Mouse (Mus musculus) hindlimb bud, embryonic 11.5 days (tissue): Measurements from ENCODE around the gene Mrpl42.
"Not testable (repeated sequence)": the region's sequence is repeated elsewhere in the genome, so short reads cannot be mapped to it uniquely, and the experiment has no call there.

Experiments used
- DNase-seq: peaks from one replicate; pipeline ENCODE4 v3.0.0-alpha.2; 2012; ENCODE audit warnings: low read depth, low spot score; ENCODE audit errors: extremely low spot score

Gene Mrpl42

DNA sequence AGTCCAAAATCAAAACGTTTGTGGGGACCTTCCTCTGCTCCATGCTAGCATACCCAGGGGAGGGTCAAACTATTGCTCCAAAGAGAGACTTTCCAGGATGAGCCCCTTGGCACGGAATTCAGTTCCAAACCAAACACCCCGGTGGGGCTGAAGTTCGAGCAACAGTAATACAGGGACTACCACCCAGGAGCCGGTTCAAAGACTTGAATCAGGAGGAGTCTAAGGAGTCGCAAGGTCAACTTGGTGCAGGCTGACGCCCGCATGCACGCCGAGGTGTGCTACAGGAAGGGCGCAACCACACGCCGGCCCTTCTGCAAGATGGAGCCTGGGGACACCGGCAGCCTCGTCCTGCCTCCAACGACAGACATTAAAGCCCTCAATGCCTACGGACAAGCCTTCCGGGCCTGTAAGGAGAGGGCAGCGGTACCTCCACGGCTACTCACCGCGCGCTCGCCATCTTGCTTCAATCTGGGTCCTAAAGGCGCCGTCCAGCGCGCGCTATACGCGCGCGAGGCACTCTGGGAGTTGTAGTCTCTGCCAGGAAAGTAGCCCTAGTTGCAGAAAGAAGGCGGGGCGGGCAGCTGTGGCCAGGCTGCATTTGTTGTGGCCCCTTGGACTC is at the start of gene Mrpl42:
Gene Mrpl42, minus strand, starts transcription at position 478 of the 619 bp plus-strand sequence.
- peak; percentile 83 for DNase-seq

DNA sequence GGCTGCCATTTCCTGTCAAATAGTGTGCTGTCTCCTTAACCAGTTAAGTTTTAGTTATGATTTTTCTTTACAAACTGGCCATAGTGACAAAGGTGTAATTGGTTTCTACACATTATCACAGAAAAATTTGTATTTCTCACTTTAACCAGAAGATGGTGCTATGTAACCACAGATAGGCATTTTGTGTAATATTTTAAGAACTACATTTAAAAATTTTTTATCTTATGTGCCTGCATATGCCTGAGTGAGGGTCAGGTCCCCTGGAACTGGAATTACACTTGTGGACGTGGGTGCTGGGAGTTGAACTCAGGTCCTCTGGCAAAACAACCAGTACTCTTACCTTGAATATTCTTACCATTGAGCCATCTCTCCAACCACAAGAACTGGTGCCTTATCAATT is 48.8 kb upstream of the Mrpl42 start:
- no peak for DNase-seq

DNA sequence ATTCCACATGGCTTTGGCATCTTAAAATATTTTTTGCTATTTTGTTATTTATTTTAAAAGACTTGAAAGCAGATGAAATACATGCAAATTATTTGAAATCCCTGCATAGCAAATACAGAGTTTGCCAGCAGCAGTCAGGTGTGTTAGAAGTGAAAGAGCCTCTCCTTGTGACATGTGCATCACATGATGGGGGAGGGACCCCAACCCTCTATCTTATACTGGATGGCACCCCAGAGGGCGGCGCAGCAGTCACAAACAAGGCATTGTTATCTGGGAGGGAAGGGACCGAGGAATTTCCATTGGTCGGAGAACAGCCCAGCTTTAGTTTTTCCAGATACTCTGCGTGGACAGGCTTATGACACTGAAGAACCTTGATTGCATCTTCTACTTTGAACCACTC is 47.3 kb upstream of the Mrpl42 start:
- not testable (repeated sequence) for DNase-seq

DNA sequence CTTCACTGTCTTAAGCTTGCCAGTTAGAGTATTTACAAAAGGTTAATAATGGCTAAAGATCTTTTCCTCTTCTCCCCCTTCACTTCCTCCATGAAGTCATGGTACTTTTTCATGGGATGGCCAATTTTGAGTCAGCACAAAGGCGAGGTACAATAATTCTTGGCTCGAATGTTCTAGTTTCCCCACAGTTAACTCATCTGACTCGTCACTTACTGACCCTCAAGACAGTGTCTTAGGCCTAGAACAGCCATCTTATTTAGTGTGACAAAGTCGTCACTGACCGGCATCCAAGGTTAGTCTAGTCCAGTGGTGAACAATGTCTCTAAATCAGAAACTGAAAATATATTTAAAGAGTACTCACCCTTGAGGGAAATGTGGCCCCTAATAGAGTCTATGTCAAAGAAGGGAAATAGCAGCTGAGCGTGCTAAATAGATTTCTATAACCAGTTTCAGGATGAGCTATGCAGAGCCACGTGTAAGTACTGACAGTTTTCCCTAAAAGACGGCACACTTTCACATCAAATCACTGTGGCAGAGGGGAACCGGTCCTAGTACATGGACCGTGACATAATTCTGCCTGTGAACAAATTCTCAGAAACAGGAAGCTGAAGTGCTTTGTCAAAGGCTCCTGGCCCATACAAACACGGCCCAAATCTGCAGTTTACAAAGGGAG is 46.5 kb upstream of the Mrpl42 start:
- no peak for DNase-seq

DNA sequence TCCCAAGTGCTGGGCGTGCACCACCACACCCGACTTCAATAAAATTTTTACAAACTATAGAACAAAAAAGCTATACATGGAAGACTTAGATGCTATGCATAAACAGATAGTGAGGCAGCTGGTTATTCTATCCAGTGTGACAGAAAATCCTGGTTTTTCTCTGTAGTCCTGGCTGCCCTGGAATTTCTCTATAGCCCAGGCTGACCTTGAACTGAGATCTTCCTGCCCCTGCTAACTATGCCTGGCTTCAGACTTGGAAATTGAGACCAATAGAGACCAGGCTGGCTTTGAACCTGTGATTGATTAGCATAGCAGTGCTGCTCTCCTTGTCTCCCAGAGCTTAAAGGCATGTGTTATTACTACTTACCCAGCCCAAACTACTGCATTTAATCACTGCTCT is 44.4 kb upstream of the Mrpl42 start:
- no peak for DNase-seq

DNA sequence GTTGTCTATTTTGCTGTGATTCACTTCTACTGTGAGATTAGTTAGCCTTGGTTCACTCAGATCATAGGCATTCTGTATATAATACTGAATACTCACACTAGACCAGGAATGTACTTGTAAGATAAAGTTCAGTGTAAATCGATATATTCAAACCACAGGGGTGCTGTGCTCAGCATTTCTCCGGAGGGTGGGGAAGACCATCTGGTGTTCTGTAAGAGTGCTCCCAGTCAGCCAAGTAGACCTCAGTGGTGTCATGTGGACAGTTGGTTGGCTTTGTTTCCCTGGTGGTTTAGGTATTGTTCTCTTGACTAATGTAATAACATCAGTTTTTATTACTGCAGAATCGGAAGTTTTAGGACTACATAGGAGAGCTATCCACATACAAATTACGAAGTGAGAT is 43.3 kb upstream of the Mrpl42 start:
- no peak for DNase-seq

DNA sequence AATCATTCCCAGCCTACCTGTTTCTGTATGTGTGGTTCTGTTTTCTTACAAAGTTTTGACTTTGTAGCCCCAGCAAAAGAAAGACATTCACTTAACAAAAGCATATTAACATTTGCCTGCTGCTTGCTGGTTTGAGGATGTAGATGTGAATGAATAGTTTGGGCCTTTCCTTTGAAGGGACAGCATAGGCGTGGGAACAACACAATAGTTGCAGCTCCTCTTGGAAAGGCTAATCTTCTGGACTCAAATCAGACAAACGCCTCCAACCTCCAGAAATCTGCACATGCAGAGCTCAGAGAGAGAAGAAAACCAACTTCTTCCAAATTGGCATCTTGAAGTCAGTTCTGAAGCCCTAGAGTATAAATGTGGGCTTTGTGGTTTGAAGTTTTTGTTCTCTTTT is 42.9 kb upstream of the Mrpl42 start:
- no peak for DNase-seq

DNA sequence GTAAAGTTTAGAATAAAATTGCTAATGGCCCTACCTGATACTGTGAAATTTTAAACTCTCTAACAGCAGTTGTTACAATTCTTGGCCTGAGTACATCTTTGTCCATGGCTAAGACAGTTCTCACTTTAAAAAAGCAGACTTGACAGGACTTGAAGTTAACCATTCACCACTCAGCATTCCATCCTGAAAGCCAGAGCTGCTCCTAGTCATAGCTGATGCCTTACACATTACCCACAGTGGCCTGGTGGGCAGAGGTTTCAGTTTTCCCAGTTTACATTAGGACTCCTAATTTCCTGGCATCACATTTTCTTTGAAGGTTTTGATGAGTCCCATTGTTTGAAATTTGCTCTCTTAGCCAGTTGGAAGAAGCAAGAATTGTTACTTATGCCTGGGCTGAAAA is 42.3 kb upstream of the Mrpl42 start:
- DNase-seq: no peak

DNA sequence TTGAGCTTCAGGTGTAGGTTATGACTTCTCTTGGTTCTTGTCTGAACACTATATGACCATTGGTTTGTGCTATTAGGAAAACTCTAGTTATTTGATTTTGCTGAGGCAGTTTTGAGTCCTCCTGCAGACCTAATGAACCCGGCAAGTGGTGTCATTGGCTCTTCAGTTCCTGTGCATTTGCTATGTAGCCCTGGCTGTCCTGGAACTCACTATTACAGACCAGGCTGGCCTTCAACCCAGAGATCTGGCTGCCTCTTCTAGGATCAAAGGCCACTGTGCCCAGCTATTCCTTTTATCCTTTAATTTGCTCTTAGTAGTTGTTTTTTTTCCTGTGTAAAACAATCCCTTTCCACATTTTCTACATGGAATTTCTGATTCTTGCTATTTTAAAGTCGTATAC is 41.6 kb upstream of the Mrpl42 start:
- DNase-seq: no peak

DNA sequence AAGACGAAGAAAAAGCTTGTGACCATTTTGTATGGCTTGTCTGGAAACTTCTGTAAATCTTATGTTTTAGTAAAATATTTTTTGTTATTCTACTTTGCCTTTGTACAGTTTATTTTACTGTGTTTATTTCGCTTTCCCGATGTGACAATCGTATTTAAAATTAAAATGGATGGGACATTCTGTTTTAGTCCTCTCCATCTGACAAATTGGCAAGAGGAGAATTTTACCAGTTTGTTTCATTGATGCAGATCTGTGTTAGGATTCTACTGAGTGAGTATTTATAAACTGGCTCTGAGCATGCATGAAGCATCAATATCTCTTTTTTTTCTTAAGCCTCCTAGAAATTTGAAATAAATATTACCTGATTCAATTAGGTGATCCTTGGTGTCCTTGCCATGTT is 41.2 kb upstream of the Mrpl42 start:
- no peak for DNase-seq

DNA sequence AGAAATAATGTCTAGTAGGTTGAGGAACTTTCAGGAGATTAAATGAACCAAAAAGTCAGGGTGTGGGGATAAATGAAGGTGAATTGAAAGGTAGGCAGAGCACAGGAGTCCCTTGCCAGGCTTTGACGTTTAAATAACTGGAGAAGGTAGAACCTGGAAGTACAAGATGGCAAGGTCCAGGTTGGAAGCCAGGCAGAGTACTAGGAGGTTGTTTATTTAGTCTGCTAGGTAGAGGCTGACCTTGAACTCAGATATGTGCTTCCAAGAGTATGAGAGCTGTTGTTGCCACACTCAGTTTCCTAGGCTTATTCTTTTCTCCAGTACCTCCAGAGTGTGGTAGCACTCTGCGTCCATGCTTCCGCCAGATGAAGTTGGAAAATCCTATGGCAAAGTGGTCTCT is 38.1 kb upstream of the Mrpl42 start:
- no peak for DNase-seq

DNA sequence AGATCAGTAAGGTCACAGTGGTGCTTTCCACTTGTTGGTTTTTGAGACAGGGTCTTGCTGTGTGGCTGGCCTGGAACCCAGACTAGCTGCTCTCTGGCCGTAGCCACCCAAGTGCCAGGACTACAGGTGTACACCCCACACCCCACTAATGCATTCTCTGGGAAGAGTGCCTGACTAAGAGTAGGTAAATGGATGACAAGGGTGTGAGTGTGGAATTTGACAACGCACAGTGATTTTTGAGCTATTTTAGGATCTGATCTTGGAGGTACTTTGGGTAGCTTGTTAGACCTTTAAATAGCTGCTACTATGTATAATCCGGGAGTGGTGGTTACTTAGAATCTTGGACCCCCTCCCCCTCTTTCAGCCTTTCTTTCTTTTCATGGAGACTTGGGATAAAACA is 37.5 kb upstream of the Mrpl42 start:
- DNase-seq: no peak

DNA sequence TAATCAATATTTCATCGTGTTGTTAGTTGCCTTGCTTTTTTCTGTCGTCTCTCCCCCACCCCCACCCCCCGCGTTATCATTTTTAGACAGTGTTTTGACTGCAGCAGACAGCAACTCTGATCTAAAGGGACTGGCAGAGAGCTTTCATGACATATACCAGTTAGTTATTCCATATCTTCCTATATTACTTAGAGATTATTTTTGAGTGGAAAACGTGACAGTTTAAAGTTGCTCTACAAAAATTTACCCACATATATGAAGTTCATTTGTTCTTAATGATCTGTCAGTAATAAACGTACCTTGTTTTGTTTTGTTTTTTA is 34.4 kb upstream of the Mrpl42 start:
- DNase-seq: no peak

DNA sequence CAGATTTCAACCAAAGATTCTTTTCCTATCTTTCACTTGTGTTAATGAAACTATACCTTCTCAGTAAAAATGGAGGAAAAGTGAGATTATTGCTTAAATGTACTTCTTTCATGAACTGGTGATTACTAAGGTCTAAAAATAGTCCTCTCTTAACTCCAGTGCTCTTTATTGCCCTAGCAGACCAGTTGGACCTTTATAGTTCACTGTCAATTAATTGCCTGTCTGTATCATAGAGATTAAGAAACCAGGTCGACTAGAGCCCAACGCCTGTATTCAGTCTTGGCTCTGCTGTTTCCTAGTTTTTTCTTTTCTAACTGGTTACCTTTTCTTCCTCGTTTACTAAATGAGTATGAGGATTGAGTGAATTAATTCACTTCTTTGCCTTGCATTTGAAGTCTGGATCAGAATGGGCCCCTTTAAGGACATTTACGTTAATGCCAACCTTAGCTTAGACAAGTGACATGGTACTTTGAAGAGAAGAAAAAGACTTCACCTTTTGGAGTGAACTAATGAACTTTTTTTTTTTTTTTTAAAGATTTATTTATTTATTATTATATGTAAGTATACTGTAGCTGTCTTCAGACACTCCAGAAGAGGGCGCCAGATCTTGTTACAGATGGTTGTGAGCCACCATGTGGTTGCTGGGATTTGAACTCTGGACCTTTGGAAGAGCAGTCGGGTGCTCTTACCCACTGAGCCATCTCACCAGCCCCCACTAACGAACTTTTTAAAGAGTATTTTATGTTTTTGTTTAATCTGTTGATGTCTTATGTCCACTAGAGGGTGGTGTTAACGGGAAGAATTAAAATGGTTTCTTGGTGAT is 33.9 kb upstream of the Mrpl42 start:
- DNase-seq: no peak

DNA sequence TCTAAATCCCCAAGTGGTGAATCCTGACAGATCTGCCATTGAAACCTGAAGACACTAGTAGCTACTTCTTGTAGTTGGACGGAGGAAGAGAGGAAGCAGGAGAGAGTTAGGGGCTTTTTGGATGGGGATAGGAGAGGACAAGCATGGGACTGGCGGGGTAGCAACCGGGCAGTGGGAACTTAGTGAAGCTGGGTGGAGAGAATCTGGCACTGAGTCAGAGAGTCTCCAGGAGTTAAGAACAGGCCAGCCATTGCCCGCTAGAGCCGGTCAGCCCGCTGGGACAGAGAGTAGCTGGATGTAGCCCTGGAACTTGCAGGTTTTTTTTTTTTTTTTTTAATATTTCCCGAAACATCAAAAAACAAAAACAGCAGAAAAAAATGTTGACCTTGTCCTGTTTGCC is 31.6 kb upstream of the Mrpl42 start:
- DNase-seq: no peak

DNA sequence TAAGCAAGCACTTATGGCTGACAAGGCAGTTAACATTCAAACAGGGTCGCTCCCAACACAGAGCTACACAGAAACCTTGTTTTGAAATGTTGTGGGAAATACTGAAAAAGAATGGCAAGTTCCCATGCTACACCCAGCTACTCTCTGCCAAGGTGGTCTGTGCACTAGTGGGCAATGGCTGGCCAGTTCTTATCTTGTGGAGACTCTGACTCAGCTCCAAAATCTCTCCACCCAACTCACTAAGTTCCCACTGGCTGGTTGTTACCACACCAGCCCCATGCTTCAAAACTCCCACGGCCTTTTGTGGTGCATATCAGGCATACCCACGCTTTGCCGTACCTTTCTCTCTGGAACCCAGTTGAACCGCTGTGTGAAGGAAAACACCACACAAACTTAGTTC is 31.2 kb upstream of the Mrpl42 start:
- DNase-seq: no peak

DNA sequence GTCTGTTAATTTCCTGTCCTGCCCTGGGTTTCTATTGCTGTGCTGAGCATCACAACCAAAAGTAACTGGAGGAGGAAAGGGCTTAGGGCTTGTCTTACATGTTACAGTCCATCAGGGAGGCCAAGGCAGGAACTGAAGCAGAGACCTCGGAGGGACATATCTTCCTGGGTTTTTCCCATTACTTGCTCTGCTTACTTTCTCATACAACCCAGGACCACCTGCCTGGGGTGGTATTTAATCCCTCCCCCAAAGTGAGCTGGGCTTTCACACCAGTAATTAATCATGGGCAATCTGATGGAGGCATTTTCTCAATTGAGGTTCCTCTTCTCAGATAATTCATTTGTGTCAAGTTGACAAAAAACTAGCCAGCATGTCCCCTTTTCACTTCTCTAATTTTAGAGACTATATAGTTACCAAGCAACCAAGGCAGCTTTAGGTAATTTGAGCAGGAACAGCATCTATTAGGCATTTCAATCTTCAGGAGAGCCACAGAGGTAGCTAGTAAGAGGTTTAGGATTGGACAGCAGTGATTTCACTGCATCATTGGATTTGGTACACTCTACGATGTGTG is 28.9 kb upstream of the Mrpl42 start:
- no peak for DNase-seq

DNA sequence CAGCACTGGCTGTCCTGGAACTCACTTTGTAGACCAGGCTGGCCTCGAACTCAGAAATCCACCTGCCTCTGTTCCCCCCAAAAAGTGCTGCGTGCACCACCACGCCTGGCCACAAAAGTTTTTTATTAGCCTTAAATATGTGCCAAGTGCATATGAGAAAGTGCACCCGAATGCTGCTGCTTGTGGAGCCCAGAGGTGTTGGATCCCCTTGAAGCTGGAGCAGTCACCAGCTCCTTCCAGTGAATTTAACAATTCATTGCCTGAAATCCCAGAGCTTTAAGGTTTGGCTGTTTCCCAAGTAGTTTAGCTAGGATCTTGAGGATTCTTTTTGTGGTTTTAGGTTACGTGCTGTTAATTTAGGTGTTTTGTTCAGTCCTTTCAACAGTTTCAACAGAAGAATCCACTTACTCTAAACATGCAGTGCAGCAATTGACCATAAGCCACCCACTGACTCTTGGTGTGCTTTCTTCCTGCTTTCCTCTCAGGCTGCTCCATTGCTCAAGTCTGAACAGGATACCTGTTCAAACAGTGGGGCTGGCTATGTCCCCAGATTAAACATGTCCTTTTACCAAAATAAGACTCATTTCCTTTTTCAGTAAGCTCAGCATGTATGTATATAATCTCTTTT is 24.9 kb upstream of the Mrpl42 start:
- DNase-seq: no peak

DNA sequence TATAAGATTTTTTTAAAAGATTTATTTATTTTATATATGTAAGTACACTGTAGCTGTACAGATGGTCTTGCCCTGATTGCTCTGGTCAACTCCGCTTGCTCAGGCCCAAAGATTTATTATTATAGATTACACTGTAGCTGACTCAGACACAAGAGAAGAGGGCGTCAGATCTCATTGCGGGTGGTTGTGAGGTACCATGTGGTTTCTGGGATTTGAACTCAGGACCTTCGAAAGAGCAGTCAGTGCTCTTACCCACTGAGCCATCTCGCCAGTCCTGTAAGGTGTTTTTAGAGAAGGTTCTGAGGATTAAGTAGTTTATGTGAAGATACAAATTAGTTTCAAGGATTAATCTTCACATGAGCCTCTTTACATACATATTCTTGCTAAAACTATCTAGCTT is 24.1 kb upstream of the Mrpl42 start:
- no peak for DNase-seq

DNA sequence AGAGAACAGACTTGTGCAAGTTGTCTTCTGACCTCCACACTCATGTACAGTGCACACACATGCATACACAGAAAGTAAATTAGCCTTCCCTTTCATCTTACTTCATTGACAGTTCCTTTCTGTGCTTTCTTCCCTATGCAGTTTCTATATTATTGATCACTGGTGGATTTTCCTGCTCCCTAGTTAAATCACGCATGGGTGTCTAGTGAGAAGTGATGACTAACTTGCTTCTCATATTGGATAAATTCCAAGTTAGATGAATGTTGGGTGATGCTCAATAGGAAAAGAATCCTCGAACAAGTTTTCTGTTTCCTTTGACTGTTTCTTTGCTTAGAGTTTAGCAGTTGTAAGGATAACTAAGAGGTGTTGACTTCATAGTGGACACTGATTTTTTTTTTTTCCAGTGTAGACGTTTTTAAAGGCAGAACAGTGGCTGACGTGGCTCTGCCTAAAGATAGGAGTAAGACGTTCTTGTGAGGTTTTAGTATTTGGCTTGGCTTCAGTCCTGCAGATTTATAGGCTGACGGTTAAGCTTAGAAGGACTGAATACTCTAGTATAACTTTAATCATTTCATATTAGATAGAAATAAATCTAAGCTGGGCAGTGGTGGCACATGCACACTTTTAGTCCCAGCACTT is 23.4 kb upstream of the Mrpl42 start:
- DNase-seq: no peak

DNA sequence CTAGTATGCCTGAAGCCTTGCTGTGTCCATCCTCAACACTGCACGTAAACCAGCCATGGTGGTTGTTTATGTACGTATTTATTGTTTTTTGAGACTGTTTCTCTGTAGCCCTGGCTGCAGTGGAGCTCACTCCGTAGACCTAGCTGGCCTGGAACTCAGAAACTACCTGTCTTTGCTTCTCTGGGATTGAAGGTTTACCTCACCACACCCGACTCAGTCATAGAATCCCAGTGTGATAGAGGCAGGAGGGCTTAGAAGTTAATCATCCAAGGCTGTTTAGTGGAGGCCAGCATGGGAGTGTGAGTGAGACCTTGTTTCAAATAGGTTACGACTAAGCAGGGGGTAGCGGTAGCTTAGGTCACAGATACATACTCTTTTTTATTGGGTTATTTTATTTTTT is 15.9 kb upstream of the Mrpl42 start:
- no peak for DNase-seq
